Mouse (Mus musculus): ENCODE results near the gene Ms4a4d. TPM values are rescaled to one million over a fixed set of nuclear protein-coding genes. Genes with fewer than 3 reads are reported as not detected.
"Not testable (repeated sequence)": the region's sequence is repeated elsewhere in the genome, so short reads cannot be mapped to it uniquely, and the experiment has no call there.

Gene Ms4a4d
- total RNA-seq (2021): 1 to 10 TPM; 1.8 to 4.0 TPM
- polyA plus RNA-seq (2012; rRNA removed): 6.9 and 7.6 TPM in 2 replicates
- long read RNA-seq, partial matches to known transcripts: 0 of 1 reads
- long read RNA-seq, other reads (novel, unspliced or antisense): 0 of 1 reads

DNA sequence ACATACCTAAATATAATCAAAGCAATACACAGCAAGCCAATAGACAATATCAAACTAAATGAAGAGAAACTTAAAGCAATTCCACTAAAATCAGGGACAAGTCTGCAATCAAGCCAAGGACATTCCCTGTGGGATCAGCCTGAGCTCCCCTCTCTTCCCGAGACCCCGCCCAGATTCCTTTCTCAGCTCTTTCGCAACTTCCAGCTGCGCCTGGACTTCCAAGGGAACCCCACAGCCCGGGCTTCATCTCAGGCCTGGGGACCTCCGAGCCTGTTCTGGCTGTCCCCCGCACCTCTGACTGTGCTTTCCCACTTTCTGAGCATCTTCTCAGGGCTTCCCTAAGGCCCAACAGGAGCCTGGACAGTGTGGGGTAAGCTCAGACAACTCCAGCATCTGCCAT, at the start of gene Ms4a4d:
Gene Ms4a4d, plus strand, starts transcription at position 209 of the 400 bp plus-strand sequence.
- DNase-seq: peak; percentile 21

DNA sequence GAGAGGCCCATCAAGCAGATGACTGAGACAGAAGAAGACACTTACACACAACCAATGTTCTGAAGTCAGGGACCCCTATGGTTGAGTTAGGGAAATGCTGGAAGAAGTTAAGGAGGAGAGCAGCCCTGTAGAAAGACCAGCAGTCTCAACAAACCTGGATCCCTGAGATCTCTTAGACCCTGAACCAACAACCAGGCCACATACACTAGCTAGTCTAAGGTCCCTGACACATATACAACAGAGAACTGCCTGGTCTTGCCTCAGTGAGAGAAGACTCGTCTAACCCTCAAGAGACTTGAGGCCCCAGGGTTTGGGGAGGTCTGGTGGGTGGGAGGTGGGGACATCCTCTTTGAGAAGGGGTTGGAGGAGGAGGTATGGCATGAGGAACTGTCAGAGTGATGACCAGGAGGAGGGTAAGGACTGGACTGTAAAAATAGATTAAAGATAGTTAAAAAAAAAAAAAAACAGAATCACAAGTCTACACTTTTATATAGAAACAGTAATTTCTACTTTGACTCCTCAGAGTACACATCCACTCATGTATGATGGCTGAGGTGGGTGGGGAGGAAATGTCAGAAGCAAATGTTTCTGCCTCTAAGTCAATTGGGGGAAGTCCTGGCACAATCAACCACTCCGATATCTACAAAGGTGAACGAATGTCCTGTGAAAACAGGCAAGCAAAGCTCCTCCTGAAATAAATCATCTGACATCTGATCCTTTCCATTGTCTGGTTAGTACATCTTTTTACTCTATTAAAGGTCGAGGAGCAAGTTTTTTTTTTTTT, 45.0 kb upstream of the Ms4a4d start:
- no peak for DNase-seq

DNA sequence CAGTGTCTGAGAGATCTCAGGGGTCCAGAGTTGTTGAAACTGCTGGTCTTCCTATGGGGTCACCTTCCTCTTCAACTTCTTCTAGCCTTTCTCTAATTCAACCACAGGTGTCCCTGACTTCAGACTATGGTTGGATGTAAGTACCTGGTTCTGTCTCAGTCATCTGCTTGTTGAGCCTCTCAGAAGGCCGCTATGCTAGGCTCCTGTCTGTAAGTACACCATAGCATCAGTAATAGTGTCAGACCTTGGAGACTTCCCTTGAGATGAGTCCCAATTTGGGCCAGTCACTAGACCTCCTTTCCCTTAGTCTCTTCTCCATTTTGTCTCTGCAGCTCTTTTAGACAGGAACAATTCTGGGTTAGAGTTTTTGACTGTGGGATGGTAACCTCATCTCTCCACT, 43.9 kb upstream of the Ms4a4d start:
- DNase-seq: no peak

DNA sequence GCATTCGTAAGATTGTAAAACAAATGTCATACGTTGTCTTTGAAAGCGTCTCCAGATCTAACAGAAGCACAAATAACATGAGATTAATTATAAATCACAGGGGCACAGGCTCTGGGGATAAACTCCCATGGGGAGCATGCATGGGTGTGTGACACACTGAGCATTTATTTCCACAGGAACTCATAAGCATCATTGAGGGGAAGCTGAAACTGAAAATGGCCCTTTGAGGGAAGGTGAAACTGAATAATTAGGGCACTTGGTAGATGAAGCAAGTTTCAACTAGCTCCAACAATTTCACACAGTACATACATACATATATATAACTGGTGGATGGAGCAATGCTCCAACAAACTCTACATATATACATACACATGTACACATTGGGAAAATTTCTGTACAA, 42.1 kb upstream of the Ms4a4d start:
- no peak for DNase-seq

DNA sequence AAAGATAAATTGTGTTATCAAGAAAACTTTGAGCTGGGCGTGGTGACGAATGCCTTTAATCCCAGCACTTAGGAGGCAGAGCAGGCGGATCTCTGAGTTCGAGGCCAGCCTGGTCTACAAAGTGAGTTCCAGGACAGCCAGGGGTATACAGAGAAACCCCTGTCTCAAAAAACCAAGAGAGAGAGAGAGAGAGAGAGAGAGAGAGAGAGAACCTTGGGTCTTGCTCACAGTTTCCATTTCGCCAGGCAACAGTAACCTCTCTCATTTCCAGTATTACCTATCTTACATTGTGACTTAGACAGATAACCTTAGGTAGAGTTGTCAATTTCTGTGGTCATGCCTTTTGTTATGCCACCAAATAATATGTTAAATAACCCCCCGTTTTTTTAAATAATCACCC, 40.2 kb upstream of the Ms4a4d start:
- DNase-seq: no peak

DNA sequence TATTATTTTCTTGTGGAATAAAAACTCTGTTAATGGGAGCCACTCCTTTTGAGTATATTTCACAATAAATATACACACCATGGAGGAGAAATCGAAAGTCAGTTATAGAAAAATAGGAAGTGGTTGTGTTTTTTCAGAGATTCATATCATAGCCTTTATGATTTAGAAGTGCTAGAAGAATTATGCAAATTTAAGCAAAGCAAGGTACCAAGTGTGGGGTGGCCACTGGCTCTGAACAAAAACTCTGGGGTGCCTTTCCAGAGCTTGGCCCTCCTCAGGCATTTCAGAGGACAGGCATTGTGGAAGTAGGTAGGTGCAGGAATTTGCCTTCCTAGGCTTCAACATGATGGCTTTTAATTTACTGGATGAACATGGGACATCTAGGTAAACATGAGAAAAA, 39.3 kb upstream of the Ms4a4d start:
- not testable (repeated sequence) for DNase-seq

DNA sequence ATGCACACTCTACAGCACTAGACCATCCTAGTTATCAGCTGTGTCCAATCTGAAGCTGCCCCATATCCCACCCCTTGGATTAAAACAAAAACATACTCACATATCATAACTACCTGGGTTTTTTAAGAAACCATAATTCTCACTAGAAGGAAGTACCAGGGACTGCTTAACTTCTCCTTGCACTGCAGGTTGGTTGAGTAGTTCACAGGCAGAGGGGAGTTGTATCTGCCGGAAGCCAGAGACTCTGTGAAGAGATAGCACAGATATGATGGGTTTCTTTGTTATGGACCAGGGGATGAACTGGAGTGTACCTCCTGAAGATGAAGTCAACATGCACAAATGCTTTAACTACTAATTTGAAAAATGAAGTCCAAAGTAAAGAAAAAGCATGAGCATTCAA, 35.8 kb upstream of the Ms4a4d start:
- DNase-seq: no peak

DNA sequence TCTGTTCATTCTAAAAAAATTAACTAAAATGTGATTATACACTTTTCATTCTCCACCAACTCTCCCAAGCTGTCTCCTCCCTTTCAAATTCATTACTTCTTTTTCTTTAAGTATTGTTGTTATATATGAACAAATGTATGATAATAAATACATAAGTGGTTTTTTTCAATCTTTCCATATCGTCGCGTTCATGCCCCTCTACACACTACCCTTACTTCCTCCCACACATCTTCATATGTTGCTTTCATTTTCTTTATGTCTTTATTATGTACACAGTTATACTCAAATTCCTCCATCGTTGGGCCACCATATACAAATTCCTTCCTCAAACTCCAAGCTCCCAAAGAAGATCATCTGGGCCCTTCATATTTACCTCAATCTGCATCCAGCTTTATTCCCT, 35.3 kb upstream of the Ms4a4d start:
- no peak for DNase-seq

DNA sequence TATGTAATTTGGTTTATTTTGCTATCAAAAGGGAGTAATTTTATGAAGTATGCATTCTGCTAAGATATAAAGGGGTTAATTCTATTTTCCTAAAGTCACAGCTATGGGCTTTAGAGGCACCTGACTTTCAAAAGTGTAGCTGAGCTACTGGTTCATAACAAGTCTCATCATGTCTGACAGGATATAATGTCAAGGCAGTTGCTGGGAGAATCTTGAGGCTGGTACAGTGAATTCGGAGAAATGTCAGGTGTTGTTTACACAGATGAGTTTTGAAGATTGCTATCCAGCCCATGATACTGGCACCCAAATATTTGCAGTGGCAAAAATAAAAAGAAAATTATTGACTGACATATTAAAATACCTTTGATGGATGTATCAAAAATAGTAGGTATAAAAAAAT, 31.7 kb upstream of the Ms4a4d start:
- DNase-seq: no peak

DNA sequence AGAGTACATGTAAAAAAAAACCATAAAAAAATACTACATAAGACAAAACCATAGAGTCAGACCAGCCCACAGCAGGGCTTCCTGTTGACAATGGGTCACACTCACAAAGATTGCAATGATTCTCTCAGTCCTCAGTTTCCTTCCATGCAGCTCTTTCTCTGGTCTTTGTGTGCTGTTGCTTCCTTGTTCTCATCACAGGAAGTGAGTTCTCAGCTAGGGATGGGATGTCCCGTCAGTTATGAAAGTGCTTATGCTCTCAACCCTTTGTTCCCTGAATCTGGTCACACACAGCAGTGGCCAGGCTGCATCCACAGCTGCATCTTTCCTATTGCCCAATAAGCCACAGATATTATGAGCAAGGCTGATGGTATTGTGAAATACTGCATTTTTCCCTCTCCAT, 23.1 kb upstream of the Ms4a4d start:
- DNase-seq: no peak

DNA sequence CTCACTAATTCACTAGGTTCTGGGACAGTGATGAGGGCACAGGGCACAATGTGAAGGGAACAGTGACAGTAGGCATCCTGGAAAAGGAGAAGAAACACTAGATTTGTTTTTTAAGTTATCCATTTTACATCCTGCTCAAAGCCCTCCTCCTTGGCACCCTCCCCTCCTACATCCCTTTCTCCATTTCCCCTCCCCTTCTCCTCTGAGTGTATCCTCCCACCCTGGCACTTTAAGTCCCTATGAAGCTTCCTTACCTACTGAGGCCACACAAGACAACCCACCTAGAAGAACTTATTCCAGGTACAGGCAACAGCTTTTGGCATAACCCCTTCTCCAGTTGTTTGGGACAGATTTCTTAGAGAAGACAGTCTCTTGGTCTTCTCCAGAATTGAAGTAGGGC, 20.4 kb upstream of the Ms4a4d start, which contains the start of gene Ms4a6b:
Gene Ms4a6b, plus strand, starts transcription at position 267 of the 400 bp plus-strand sequence.
- no peak for DNase-seq

DNA sequence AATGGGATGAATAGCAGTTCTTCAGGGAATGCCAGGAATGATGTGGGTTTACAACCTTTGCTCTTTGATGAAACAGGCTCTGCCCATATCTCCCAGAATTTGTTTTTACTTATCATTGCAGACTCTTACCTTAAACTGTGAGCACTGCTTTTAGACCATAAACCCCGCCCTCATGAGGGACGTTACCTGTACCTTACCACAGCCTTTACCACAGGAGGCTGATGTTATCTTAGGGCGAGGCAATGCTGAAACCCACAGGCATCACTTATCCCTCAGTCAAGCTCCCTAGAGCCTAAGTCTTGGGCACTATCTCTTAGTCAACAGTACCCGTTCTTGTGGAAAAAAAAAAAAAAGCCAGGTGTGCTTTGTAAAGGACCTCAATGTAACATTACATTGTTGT, 19.8 kb upstream of the Ms4a4d start:
- no peak for DNase-seq

DNA sequence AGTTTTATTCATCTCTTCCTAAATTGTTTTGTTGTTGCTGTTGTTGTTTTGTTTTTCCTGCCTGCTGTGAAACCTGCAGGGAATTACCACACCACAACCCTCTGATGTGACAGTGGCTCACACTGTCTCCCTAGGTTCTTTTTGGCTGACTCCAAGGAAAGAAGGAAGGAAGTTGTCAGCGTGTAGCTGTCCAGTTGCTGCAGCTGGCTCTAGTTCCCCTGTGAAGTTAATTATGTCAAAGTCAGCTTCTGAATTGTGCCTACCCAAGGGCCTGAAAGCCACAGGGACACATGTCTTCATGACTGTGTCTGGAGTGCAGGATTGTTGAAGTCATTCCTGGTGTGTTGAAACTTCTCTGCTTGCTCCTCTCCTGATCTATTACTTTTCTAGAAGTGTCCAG, 19.2 kb upstream of the Ms4a4d start:
- not testable (repeated sequence) for DNase-seq

DNA sequence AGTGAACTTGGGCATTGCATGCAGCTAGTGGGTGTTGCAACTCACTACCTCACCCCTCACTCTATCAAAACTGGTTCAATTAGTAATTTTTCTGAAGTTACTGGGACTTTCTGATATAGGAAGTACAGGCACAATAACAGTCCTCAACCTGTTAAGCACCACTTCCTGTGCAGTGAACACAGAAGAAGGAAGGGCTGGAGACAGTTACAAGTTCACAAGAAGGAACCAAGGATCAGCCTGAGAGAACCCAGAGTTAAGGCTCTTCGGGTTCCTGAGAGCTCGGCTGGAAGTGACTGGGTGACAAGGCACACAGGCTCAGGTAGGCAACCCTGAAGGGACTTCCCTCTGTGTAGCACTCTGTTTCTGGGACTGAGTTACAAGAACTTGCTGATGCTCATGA, 18.2 kb upstream of the Ms4a4d start:
- DNase-seq: not testable (repeated sequence)

DNA sequence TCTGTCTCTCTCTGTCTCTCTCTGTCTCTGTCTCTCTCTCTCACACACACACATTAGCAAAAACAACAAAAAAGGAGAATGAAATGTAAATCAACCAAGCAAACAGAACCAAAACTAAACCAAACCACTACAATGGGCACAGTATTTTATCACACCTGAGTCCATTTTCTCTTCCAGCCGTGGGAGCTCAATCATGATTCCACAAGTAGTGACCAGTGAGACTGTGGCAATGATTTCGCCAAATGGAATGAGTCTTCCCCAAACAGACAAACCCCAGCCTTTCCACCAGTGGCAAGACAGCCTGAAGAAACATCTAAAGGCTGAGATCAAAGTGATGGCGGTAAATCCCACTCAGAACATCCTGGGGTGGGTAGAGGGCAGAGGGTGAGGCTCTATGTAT, 16.5 kb upstream of the Ms4a4d start:
- DNase-seq: no peak

DNA sequence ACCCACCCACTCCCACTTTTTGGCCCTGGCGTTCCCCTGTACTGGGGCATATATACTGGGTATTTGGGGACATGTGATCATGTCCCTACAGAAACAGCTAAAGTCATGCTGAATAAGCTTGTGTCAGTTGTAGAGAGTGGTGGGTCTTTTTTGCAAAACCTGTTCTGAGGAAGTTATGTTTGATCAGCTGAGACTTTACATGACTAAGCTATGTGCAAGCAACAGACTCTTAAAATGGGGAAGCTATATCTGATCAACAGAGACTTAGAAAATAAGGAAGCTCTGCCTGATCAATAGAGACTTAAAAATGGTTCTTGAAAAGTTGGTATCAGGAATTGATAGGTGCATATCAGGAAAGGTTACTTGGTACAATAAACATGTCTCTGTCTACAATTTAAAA, 3.2 kb upstream of the Ms4a4d start:
- DNase-seq: no peak

DNA sequence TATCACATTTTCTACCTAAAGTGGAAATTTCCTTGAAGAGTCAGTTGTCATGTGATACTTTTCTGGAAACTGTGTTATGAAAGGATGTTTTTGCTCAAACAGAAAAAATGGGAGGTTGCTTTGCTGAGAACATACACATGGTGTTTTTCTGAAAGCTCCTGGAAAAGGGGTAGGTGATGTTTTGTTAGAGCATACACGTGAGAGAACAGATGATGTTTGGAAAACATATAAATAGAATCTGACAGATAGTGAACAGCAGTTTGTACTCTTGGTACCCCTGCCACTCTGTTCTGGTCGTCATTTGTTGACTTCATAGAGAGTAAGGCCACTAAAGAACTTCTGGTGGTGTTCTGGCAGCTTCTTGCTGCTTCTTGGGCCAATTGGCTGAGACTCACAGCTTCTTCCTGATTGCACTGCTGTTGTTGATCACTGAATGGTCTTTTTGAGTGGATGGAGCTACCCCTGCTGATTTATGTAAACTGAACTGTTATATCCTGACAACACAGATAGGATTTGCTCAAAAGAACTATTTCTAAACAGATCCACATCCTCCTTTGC, 2.6 kb upstream of the Ms4a4d start:
- DNase-seq: no peak

DNA sequence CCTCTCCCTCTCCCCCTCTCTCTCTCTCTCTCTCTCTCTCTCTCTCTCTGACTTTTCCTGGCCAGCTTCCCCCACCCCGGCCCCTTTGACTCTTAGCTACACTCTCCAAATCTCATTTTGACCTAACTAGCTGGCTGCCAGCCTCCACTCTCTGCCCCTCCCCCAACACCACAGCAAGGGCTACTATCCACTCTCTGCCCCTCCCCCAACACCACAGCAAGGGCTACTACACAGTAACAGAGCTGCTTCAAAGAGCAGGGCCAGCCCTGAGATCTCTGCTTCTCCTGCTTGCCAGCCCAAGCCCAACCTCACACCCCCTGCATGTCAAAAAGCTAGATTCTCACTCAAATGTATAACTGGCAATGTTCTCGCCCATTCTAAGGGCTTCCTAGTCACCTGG, 735 bp downstream of the Ms4a4d start:
- no peak for DNase-seq

DNA sequence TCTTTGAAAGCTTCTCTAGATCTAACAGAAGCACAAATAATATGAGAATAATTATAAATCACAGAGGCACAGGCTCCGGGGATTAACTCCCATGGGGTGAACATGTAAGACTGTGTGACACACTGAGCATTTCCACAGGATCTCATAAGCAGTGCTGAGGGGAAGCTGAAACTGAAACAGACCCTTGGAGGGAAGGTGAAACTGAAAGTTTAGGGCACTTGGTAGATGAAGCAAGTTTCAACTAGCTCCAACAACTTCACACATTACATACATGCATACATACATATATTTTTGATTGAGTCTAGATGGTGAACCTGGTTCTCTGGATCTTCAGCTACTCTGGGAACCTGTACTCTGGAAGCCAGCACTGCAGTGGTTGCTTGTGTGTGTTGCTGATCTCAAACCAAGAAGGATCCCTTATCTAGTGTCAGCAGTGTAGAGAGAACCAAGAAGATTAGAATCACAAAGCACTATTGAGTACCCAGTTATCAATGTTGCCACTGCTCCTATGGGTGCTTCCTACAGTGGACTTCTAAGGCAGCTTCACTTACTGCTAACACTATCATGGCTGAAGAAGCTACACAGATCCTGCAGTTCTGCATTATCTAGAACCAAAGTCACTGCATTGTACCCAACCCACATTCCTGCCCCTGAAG, 3.7 kb downstream of the Ms4a4d start:
- DNase-seq: not testable (repeated sequence)

DNA sequence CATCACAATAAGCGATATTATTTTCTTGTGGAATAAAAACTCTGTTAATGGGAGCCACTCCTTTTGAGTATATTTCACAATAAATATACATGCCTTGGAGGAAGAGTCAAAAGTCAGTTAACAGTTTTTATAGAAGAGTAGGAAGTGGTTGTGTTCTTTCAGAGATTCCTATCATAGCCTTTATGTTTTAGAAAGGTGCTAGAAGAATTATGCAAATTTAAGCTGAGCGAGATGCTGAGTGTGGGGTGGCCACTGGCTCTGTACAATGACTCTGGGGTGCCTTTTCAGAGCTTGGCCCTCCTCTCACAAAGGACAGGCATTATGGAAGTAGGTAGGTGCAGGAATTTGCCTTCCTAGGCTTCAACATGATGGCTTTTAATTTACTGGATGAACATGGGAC, 7.8 kb downstream of the Ms4a4d start:
- DNase-seq: not testable (repeated sequence)

DNA sequence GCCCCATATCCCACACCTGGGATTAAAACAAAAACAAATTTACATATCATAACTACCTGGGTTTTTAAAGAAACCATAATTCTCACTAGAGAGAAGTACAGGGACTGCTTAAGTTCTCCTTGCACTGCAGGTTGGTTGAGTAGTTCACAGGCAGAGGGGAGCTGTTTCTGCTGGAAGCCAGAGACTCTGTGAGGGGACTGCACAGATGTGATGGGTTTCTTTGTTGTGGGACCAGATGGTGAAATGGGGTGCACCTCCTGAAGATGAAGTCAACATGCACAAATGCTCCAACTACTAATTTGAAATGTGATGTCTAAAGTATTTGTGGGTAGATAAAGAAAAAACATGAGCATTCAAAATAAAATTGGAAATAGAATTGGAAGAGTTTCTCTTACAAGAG, 11.3 kb downstream of the Ms4a4d start:
- no peak for DNase-seq

DNA sequence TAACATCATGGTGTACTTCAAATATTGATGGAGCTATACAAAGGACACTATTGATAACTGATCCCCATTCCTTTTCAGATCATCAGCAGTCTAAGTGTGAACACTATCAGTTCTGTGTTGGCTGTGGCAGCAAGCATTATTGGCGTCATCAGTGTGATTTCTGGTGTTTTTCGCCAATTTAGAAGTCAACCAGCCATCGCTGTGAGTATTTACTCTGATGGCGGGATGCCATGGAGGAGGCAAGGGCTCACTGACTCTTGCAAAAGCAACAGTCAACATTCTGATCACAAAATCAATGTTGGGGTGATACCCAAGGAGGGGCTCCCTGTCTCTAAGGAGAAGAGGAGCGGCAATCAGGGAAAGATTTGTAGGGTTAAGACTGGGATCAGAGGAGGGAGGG, 18.1 kb downstream of the Ms4a4d start:
- DNase-seq: no peak

DNA sequence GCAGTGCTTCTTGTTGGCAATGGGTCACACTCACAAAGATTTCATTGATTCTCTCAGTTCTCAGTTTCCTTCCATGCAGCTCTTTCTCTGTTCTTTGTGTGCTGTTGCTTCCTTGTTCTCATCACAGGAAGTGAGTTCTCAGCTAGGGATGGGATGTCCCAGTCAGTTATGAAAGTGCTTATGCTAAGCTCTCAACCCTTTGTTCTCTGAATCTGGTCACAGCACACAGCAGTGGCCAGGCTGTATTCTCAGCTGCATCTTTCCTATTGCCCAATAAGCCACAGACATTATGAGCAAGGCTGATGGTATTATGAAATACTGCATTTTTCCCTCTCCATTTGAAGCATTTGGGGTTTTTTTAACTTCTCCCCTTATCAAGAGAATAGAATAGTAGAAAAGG, 23.0 kb downstream of the Ms4a4d start:
- DNase-seq: not testable (repeated sequence)

Data from adrenal gland, adult 2 months (tissue).